Mouse (Mus musculus) monocyte, adult 5-6 weeks (primary cell): Measurements from ENCODE around the gene Mypn. TPM values are rescaled to one million over a fixed set of nuclear protein-coding genes. Genes with fewer than 3 reads are reported as not detected.
A peak's percentile ranks its signal among the peaks of the same experiment; 100 is the strongest.

ENCODE experiments used
- ATAC-seq: fragments of 153-309, 156-312 bp; replicated peaks from 2 replicates; pipeline ENCODE4 v1.8.0; 2017; ENCODE audit warnings: mild to moderate bottlenecking; ENCODE audit not compliant: low TSS enrichment, insufficient number of reproducible peaks, severe bottlenecking, poor library complexity, low FRiP score
- total RNA-seq: library from RNA; stranded (forward); fragments of 200-1000, 200-491, 200-594 nt; gene quantifications from 3 replicates; pipeline ENCODE4 v1.2.3, GENCODE M21; 2017

Mypn gene
- total RNA-seq, 1 experiment from 2014 or later: not detected

GRCm38 (mm10) chr10:63208871-63209270 lies 5.1 kb upstream of the Mypn start:
- ATAC-seq: no peak

DNA sequence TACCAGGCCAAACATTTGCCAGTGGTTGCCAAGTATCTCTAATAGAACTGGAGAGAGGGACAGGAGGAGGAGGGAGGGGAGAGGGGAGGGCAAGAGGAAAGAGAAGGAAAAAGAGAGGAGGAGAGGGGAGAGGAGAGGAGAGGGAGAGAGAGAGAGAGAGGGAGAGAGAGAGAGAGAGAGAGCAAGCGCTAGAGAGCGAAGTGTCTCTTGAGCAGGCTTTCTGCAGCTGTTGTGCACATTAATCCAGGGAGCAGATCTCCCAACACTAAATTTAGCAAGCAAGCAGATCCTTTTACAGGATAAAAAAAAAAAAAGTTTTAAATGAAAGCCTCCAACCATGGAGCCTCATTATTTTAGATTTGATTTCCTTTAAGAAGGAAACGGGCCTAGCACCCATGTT lies 750 bp downstream of the Mypn start:
- no peak for ATAC-seq

GRCm38 (mm10) chr10:63201534-63201933 lies 2.2 kb downstream of the Mypn start:
- ATAC-seq: no peak

- ATAC-seq: no peak
These were observed 4.7 kb downstream of the Mypn start for GRCm38 (mm10) chr10:63199008-63199407.

- no peak for ATAC-seq
These were observed 11.0 kb downstream of the Mypn start for GRCm38 (mm10) chr10:63192736-63193135.

- ATAC-seq: no peak
These were observed 11.5 kb downstream of the Mypn start for GRCm38 (mm10) chr10:63192276-63192675.

GRCm38 (mm10) chr10:63184451-63184850 lies 19.3 kb downstream of the Mypn start:
- no peak for ATAC-seq

DNA sequence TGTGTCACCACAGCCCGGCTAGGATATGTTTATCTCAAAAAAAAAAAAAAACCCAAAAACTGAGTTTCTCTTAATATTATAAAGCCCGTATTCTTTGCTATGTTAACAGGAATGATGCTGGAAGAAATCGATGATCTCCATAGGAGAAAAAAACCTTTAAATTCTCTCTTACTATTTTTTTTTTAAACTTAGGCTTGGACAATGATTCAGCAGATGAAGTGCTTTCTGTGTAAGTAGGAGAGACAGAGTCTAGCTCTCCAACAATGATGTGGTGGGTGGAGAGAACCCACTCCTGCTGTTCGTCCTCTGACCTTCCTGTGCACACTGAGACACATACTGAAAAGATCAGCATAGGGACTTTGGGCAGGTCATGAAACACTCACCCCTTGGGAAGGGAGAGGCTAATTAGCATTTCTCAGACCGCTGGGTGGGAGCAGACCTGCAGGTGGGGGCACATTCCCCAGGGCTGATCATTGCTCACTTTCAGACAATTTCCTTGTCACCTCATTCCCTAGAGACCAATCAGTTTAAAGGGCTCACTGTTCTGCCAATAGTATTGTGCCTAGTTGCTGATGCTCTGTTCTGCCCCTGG lies 21.5 kb downstream of the Mypn start:
- no peak for ATAC-seq

- no peak for ATAC-seq
These were observed 22.6 kb downstream of the Mypn start for GRCm38 (mm10) chr10:63181166-63181565.

GRCm38 (mm10) chr10:63179524-63179923 lies 24.2 kb downstream of the Mypn start:
- ATAC-seq: no peak

DNA sequence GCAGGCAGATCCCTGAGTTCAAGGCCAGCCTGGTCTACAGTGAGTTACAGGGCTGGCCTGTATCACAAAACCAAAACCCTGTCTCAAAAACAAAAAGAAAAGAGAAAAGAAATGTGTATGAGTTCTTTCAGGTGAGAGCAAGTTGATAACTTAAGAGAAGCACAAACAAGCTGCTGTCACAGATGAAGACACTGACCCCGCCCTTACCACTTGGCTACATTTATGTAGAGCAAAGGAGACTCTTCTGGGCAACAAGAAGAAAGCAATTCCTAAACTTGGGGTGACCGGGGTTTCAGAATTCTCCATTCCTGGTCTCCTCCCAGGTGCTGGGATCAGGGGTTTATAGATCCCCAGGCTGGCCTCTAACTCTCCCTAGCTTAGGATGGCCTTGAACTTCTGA lies 25.4 kb downstream of the Mypn start:
- ATAC-seq: no peak

- 0 out of 2 replicates have a peak, but pooled peaks have one; percentile 44 for ATAC-seq
These were observed 26.2 kb downstream of the Mypn start for GRCm38 (mm10) chr10:63177286-63178140.

- peak; percentile 79 for ATAC-seq
These were observed 27.3 kb downstream of the Mypn start for GRCm38 (mm10) chr10:63176471-63176931.

DNA sequence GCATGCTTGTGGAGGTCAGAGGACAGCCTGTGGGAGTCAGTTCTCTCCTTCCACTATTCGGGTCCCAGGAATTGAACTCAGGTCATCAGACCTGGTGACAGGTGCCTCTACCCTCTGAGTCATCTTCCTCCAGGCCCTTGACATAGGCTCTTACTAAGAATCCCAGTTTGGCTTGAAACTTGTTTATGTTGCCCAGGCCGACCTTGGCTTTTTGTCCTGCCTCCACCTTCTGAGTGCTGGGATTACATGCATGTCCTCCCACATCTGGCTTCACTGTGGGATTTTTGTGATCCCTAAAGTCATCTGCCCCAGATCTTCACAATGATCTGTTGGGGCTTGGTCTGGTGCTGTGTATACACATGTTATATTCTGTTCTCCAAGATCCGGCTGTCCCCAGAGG lies 31.7 kb downstream of the Mypn start:
- no peak for ATAC-seq

DNA sequence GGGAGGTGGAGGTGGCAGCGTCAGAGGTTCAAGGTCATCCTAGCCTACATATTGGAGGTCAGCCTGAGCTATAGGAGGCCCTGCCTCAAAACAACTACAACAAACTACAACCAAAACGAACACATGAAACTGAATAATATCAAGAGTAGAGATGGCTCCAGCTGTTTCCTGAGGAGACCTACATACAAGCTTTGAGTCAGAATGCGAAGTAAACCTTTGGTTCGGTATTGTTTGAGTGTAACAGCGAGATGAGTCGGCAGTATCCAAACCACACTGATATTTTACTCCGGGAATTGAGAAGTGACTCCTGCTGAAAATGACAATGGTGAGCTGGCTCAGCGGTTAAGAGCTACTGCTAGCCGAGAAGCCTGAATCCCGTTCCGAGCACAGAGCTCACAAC lies 34.2 kb downstream of the Mypn start:
- ATAC-seq: no peak

- no peak for ATAC-seq
These were observed 35.6 kb downstream of the Mypn start for GRCm38 (mm10) chr10:63168124-63168523.

DNA sequence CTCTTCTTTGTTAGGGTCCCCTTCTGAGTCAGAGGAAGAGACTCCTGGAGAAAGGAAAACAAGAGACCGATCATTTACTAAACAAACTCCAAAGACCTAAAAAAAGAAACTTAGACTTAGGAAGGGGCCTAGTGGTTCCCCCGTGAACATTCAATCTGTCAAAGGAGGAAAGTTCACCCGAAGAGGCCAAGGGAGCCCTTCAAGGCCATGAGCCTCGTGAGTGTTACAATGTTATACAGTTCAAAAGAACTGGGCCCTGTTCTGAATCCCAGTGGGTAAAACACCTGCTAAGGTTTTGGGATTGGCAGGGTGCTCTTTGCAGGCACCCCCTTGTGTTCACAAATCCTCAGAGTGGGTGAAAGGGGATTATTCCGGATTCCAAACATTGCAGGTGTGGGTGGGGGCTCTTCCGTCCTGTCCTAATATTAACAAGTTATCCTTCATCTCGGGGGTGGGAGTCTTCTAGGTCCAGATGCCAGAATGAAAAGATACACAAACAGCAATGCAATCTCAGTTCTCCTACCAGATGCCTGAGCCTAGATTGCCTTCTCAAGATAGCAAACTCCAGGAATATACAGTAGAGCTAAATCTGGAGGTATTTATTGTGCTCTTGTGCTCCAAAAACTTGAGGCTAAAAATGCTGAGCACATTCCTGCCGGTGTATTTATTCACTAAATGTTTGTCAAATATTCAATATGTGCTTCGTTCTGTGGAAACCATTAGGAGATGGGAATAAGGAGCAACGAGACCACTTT lies 36.3 kb downstream of the Mypn start:
- ATAC-seq: no peak

GRCm38 (mm10) chr10:63165752-63166412 lies 37.9 kb downstream of the Mypn start:
- peak; percentile 56 for ATAC-seq

DNA sequence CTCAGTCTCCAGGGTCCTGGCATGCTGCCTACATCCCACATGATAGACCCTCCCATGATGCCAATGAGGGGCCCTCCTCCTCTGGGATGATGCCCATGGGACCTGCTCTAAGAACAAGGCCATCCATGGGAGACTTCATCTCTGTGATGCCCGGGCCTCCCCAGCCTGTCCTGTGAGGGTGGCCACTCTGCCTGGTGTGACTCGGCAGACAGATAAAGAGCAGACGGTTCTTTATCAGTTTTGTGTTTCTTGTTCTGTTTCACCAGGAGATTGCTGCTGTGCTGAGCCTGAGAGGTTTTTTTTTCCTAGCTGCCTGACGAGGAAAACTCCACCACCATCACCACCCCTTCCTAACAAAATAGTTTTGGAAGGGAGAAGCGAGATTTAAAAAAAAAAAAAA lies 42.5 kb downstream of the Mypn start:
- ATAC-seq: no peak
